Mouse (Mus musculus): ENCODE results near the gene Mmp9. TPM values are rescaled to one million over a fixed set of nuclear protein-coding genes. Genes with fewer than 3 reads are reported as not detected.

Mmp9 gene
- polyA plus RNA-seq, 1 experiment = 1.8 TPM

DNA sequence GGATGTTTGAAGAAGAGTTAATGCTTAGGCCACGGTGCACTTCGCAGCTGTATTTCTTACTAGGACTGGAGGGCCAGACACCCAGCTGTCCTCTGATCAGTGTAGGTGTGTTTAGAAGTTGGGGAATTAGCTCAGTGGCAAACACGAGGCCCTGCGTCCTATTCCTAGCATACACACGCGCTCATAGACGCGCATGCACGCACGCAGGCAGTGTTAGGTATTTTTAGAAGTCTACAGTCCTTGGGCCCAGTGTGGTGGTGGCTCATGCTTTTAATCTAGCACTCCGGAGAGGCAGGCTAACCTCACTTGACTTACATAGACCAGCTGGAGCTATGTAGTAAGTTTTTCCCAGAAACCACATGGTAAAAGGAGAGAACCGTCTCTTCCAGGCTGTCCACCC, 28.4 kb upstream of the Mmp9 start:
- no peaks in the 10 kb centered on the region for H3K27me3 ChIP-seq (replicated peaks; ENCODE audit: control insufficient read depth, insufficient read depth, low read length)
- H3K36me3 ChIP-seq (ENCODE audit: control insufficient read depth, insufficient read depth, low read length) = peaks cover under 1% of the 10 kb centered on the region; the same call in 1 of the 2 replicates
- WGBS = 3% methylated on average over 12 of the region's 12 CpGs
- no peak for TF ChIP-seq CTCF (conservative IDR thresholded peaks at IDR 0.05; ENCODE audit: insufficient read depth, insufficient read length, low read depth, low read length)
- no peak for TF ChIP-seq POLR2A (IDR thresholded peaks at IDR 0.05; ENCODE audit: low read depth, low read length)
- peak overlapping the region; percentile 95 for H3K27ac ChIP-seq (ENCODE audit: insufficient read depth, low read depth, low read length)
- peak overlapping the region; percentile 63 for H3K4me3 ChIP-seq (ENCODE audit: insufficient read depth, low read depth, low read length)
- H3K4me1 ChIP-seq (ENCODE audit: control insufficient read depth, insufficient read depth, low read length) = peaks cover 12% of the 10 kb centered on the region; the same call in 1 of the 2 replicates
- DNase-seq = no peak

- TF ChIP-seq POLR2A (IDR thresholded peaks at IDR 0.05; ENCODE audit: low read depth, low read length) (no peak), CTCF (conservative IDR thresholded peaks at IDR 0.05; ENCODE audit: insufficient read depth, insufficient read length, low read depth, low read length) (no peak)
- 89% methylated on average over 9 of the region's 9 CpGs for WGBS
- Histone ChIP-seq H3K36me3 (ENCODE audit: control insufficient read depth, insufficient read depth, low read length) (no peaks in the 10 kb centered on the region), H3K4me1 (ENCODE audit: control insufficient read depth, insufficient read depth, low read length) (peaks cover 12% of the 10 kb centered on the region; the same call in 1 of the 2 replicates), H3K27me3 (replicated peaks; ENCODE audit: control insufficient read depth, insufficient read depth, low read length) (no peaks in the 10 kb centered on the region), H3K4me3 (ENCODE audit: insufficient read depth, low read depth, low read length) (no peak overlapping the region), H3K27ac (ENCODE audit: insufficient read depth, low read depth, low read length) (no peak overlapping the region)
- DNase-seq = no peak
Measured at GRCm38 (mm10) chr2:164912749-164913427, 27.7 kb upstream of the Mmp9 start.

DNA sequence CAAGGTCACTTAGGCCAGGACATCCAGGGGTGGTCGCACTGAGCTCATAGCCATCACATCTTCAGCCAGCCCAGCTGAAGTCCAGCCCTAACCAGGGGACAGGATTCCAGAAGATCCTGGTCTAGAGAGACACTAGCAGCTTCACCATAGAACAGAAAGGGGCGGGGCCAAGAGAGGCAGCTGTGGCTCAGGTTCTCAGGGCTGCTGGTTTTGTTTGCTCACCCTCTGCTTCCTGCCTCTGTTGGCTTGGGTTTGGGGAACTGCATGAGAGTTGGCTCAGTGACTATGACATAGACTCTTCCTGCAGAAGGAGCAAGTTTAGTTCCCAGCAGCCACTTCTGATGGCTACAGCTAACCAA, 27.2 kb upstream of the Mmp9 start:
- Histone ChIP-seq H3K36me3 (ENCODE audit: control insufficient read depth, insufficient read depth, low read length) (no peaks in the 10 kb centered on the region), H3K27ac (ENCODE audit: insufficient read depth, low read depth, low read length) (no peak overlapping the region), H3K4me3 (ENCODE audit: insufficient read depth, low read depth, low read length) (no peak overlapping the region), H3K27me3 (replicated peaks; ENCODE audit: control insufficient read depth, insufficient read depth, low read length) (no peaks in the 10 kb centered on the region), H3K4me1 (ENCODE audit: control insufficient read depth, insufficient read depth, low read length) (peaks cover 12% of the 10 kb centered on the region; the same call in 1 of the 2 replicates)
- TF ChIP-seq POLR2A (IDR thresholded peaks at IDR 0.05; ENCODE audit: low read depth, low read length) (no peak), CTCF (conservative IDR thresholded peaks at IDR 0.05; ENCODE audit: insufficient read depth, insufficient read length, low read depth, low read length) (no peak)
- DNase-seq = peak; percentile 41
- WGBS = 85% methylated on average over 2 of the region's 2 CpGs

DNA sequence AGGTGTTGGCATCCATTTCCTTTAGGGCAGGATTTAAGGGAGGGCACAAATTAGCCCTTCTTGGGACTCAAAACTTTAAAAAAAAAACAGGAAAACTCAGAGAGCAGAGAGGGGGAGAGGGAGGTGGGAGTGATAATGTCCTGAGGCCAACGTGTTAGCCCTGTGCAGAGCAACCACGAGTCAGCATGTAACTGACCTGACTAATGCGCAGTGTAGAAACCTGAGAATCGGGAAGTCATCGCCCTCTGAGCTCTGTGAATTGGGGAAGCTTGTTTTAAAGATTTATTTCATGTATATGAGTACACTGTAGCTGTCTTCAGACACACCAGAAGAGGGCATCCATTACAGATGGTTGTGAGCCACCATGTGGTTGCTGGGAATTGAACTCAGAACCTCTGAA, 23.8 kb upstream of the Mmp9 start:
- 52% methylated on average over 5 of the region's 5 CpGs for WGBS
- Histone ChIP-seq H3K36me3 (ENCODE audit: control insufficient read depth, insufficient read depth, low read length) (no peaks in the 10 kb centered on the region), H3K27ac (ENCODE audit: insufficient read depth, low read depth, low read length) (no peak overlapping the region)

DNA sequence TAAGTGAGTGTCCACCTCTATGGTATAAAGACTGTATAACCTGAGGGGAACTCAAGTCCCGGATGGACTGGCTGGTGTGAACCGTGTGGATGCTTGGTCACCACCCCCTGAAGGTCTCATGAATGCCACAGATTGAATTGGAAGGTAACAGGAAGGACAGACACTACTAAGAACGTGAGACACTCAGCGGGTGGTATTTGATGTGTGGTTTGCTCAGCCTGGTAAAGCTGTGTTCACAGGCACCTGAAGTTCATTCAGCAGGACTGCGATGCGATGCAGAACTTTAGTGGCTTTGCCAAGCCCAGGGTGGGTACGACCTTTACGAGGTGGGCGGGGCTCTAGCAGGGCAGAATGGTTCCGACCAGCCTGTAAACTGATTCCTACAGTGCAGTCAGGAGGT, 23.2 kb upstream of the Mmp9 start:
- Histone ChIP-seq H3K4me3 (ENCODE audit: insufficient read depth, low read depth, low read length) (no peak overlapping the region), H3K36me3 (ENCODE audit: control insufficient read depth, insufficient read depth, low read length) (no peaks in the 10 kb centered on the region), H3K4me1 (ENCODE audit: control insufficient read depth, insufficient read depth, low read length) (peaks cover 4% of the 10 kb centered on the region; the same call in 1 of the 2 replicates), H3K27ac (ENCODE audit: insufficient read depth, low read depth, low read length) (no peak overlapping the region), H3K27me3 (replicated peaks; ENCODE audit: control insufficient read depth, insufficient read depth, low read length) (no peaks in the 10 kb centered on the region)
- WGBS = 44% methylated on average over 10 of the region's 10 CpGs
- no peak for DNase-seq
- no peak for TF ChIP-seq POLR2A (IDR thresholded peaks at IDR 0.05; ENCODE audit: low read depth, low read length)
- no peak for TF ChIP-seq CTCF (conservative IDR thresholded peaks at IDR 0.05; ENCODE audit: insufficient read depth, insufficient read length, low read depth, low read length)

More for the DNA sequence above, 23.8 kb upstream of the Mmp9 start:
- Histone ChIP-seq H3K27me3 (replicated peaks; ENCODE audit: control insufficient read depth, insufficient read depth, low read length) (no peaks in the 10 kb centered on the region), H3K4me1 (ENCODE audit: control insufficient read depth, insufficient read depth, low read length) (peaks cover 5% of the 10 kb centered on the region; the same call in 1 of the 2 replicates), H3K4me3 (ENCODE audit: insufficient read depth, low read depth, low read length) (no peak overlapping the region)
- DNase-seq = no peak
- no peak for TF ChIP-seq POLR2A (IDR thresholded peaks at IDR 0.05; ENCODE audit: low read depth, low read length)
- no peak for TF ChIP-seq CTCF (conservative IDR thresholded peaks at IDR 0.05; ENCODE audit: insufficient read depth, insufficient read length, low read depth, low read length)

DNA sequence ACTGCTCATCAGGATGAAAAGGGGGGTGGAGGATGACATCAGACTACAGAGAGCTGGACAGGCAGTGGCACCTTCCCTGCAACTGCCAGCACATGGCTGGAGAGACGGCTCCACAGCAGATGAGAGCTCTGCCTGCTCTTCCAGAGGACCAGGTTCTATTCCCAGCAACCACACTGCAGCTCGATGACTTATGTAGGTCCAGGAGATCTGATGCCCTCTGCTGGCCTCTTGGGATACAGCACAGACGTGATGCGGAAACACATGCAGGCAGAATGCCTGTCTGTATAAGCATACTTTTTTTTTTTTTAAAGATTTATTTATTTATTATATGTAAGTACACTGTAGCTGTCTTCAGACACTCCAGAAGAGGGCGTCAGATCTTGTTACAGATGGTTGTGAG, 22.3 kb upstream of the Mmp9 start:
- Histone ChIP-seq H3K27ac (ENCODE audit: insufficient read depth, low read depth, low read length) (no peak overlapping the region), H3K4me3 (ENCODE audit: insufficient read depth, low read depth, low read length) (no peak overlapping the region), H3K4me1 (ENCODE audit: control insufficient read depth, insufficient read depth, low read length) (0 out of 2 replicates have a peak, but pooled peaks cover under 1% of the 10 kb centered on the region), H3K27me3 (replicated peaks; ENCODE audit: control insufficient read depth, insufficient read depth, low read length) (no peaks in the 10 kb centered on the region), H3K36me3 (ENCODE audit: control insufficient read depth, insufficient read depth, low read length) (no peaks in the 10 kb centered on the region)
- no peak for TF ChIP-seq POLR2A (IDR thresholded peaks at IDR 0.05; ENCODE audit: low read depth, low read length)
- TF ChIP-seq CTCF (conservative IDR thresholded peaks at IDR 0.05; ENCODE audit: insufficient read depth, insufficient read length, low read depth, low read length) = peak; percentile 62
- DNase-seq = peak; percentile 43
- WGBS = 71% methylated on average over 5 of the region's 5 CpGs

DNA sequence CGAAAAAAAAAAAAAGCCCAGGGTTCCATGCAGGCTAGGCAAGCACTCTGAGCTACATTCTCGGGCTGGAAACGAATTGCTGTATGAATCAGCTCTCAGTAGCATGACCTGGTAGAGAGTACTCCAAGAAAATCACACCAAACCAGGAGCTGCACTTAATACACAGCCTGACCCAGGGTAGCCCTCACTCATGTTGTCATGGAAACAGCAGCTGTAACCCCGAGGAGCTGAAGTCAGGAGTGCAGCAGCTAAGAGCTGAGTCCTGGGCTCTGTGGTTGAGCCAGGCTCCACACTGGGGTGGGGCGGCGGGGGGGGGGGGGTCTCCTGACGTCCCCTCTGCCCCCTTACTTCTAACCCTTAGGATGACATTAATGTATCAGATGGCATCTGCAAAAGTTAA, 18.6 kb upstream of the Mmp9 start:
- Histone ChIP-seq H3K4me1 (ENCODE audit: control insufficient read depth, insufficient read depth, low read length) (no peaks in the 10 kb centered on the region), H3K27me3 (replicated peaks; ENCODE audit: control insufficient read depth, insufficient read depth, low read length) (no peaks in the 10 kb centered on the region), H3K36me3 (ENCODE audit: control insufficient read depth, insufficient read depth, low read length) (no peaks in the 10 kb centered on the region), H3K27ac (ENCODE audit: insufficient read depth, low read depth, low read length) (no peak overlapping the region), H3K4me3 (ENCODE audit: insufficient read depth, low read depth, low read length) (no peak overlapping the region)
- DNase-seq = no peak
- no peak for TF ChIP-seq POLR2A (IDR thresholded peaks at IDR 0.05; ENCODE audit: low read depth, low read length)
- no peak for TF ChIP-seq CTCF (conservative IDR thresholded peaks at IDR 0.05; ENCODE audit: insufficient read depth, insufficient read length, low read depth, low read length)
- 65% methylated on average over 7 of the region's 7 CpGs for WGBS

All from kidney, adult 2 months (tissue).